Mouse (Mus musculus) neural tube, embryonic 15.5 days (tissue): ENCODE results near the gene Dnaaf2. TPM values are rescaled to one million over a fixed set of nuclear protein-coding genes. Genes with fewer than 3 reads are reported as not detected.

Experiments
- ATAC-seq: fragments of 200-750 bp; cut with Nextera tagmentation; 2 replicates; pipeline ENCODE4 v1.8.0; 2017; ENCODE audit warnings: mild to moderate bottlenecking, moderate TSS enrichment, moderate library complexity; ENCODE audit not compliant: low FRiP score
- H3K27ac ChIP-seq: fragments of 300-500 bp; sonication (generic); replicated peaks from 2 replicates; pipeline ENCODE4 v1.5.1; 2015; ENCODE audit warnings: mild to moderate bottlenecking, inconsistent platforms
- H3K27me3 ChIP-seq: fragments of 300-500 bp; sonication (generic); replicated peaks from 2 replicates; pipeline ENCODE4 v1.6.1; 2015; ENCODE audit warnings: inconsistent platforms
- H3K36me3 ChIP-seq: fragments of 300-500 bp; sonication (generic); 2 replicates; pipeline ENCODE4 v1.6.1; 2015; ENCODE audit warnings: inconsistent platforms
- H3K4me1 ChIP-seq: fragments of 300-500 bp; sonication (generic); 2 replicates; pipeline ENCODE4 v1.6.1; 2015; ENCODE audit warnings: inconsistent platforms
- H3K4me2 ChIP-seq: fragments of 300-500 bp; sonication (generic); 2 replicates; pipeline ENCODE4 v1.6.1; 2015; ENCODE audit warnings: inconsistent platforms, mild to moderate bottlenecking, moderate library complexity
- H3K4me3 ChIP-seq: fragments of 300-500 bp; sonication (generic); replicated peaks from 2 replicates; pipeline ENCODE4 v1.5.1; 2015; ENCODE audit warnings: mild to moderate bottlenecking, inconsistent platforms
- H3K9ac ChIP-seq: fragments of 300-500 bp; sonication (generic); replicated peaks from 2 replicates; pipeline ENCODE4 v1.6.1; 2015; ENCODE audit warnings: mild to moderate bottlenecking, inconsistent platforms
- H3K9me3 ChIP-seq: fragments of 300-500 bp; sonication (generic); replicated peaks from 2 replicates; pipeline ENCODE4 v1.6.1; 2016; ENCODE audit warnings: inconsistent platforms
- WGBS: fragments of 180-500 bp; shearing (Covaris S2); methylation state at CpG from one replicate; pipeline ENCODE4 v1.1.7; 2015; ENCODE audit warnings: mixed read lengths; 5-methylcytosine and 5-hydroxymethylcytosine counted together
- polyA plus RNA-seq: library from polyadenylated mRNA; unstranded; fragments of >200 nt; fragmentation: Nextera tagmentation; extraction: Ambion mirVana; gene quantifications from 2 replicates; pipeline ENCODE4 v1.2.1, GENCODE M21; 2015

The Dnaaf2 gene
- polyA plus RNA-seq, 1 experiment from 2014 or later, result 7.7 TPM

DNA sequence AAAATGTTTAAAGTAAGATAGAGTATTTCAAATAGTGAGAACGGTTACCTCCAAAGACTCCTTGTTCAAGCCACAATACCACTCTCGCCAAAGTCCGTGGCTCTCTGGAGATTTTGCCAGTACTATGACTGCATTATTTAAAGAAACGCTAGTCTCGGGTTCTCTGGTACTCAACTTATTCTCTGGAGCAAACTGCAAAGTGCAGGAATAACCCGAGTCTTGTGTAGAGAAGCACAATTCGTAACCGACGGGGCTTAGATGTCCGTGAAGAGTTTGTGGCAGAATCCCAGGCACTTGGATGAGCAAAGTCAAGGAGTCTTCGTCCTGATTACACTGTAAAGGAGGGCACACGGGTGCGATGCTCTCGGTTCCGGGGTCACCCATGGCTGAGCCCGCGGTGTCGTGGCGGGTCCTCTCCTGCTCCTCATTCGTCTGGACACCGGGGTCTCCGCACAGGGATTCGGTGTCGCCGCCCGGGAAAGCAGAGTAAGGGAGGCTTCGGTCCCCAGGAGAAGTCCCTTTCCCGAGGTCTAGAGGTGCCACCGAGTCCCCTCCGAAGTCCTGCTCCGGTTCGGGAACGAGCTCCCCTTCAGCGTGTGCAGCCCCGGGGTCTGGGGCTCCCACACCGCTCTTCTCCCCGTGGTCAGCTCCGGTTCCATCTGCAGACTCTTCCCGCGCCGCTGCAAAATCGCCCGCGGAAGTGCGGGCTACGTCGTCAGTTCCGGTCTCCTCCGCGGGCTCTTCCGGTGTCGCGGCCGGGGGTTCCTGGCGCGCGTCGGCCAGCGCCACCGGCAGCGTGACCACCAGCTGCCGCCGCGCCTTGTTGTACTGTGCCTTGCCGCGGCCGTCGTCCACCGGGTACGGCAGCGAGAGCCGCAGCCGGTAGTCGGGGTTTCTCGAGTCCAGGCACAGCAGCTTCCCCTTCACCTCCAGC is 1.5 kb downstream of the Dnaaf2 start, which contains the start of gene Gm49383:
Gene Gm49383, minus strand, starts transcription at position 661 of the 934 bp plus-strand sequence.
- peak within 1 kb of the TSS; percentile 96 for H3K4me3 ChIP-seq
- H3K27me3 ChIP-seq, result no peaks in the 10 kb centered on the region
- peaks cover 31% of the 10 kb centered on the region for H3K4me1 ChIP-seq
- peak within 1 kb of the TSS; percentile 95 for H3K27ac ChIP-seq
- H3K4me2 ChIP-seq, result peak within 1 kb of the TSS; percentile 95
- ATAC-seq, result peak; percentile 87
- H3K36me3 ChIP-seq, result peaks cover 14% of the 10 kb centered on the region; the same call in 1 of the 2 replicates
- under 1% methylated on average over 75 of the region's 75 CpGs for WGBS
- H3K9ac ChIP-seq, result peak within 1 kb of the TSS; percentile 85
- no peaks in the 10 kb centered on the region for H3K9me3 ChIP-seq

DNA sequence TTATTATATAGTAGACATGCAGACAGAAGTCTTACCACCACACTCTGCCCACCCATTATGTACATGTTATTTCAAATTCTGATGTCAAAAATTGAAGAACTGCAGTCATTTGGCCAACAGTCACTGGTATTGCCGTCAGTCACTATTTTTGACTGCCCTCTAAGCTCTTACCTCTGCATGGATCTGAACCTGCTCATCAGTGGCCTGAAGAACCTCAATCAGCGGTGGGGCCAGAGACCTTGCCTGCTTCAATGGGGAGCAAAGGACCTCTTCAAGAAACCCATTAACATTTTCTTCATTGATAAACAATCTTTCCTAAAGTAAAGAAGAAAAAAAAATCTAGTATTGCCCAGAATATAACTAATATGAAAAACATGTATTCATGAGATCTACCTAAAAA is 5.6 kb downstream of the Dnaaf2 start:
- no peak overlapping the region for H3K4me3 ChIP-seq
- no peak overlapping the region for H3K27ac ChIP-seq
- H3K9me3 ChIP-seq, result no peaks in the 10 kb centered on the region
- H3K36me3 ChIP-seq, result peaks cover 15% of the 10 kb centered on the region
- H3K4me1 ChIP-seq, result peaks cover 16% of the 10 kb centered on the region
- no peak overlapping the region for H3K4me2 ChIP-seq
- H3K27me3 ChIP-seq, result no peaks in the 10 kb centered on the region
- ATAC-seq, result no peak
- WGBS, result 97% methylated on average over 2 of the region's 2 CpGs
- H3K9ac ChIP-seq, result no peak overlapping the region

DNA sequence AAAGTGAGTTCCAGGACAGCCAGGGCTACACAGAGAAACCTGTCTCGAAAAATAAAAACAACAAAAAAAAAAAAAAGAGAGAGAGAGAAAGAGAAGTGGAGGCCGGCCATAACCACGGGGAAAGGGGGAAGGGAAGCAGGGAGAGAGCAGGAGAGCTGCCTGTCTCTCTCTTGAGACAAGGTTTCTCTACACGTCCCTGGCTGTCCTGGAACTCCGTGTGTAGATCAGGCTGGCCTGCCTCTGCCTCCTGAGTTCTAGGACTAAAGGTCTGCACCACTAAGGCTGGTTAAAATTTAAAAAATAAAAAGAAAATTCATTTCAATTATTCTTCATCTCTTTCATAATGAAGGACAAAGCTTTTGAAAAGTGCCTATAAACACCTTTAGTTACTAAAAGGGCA is 6.8 kb downstream of the Dnaaf2 start:
- no peak overlapping the region for H3K4me2 ChIP-seq
- H3K36me3 ChIP-seq, result peaks cover 15% of the 10 kb centered on the region
- H3K9me3 ChIP-seq, result no peaks in the 10 kb centered on the region
- H3K27me3 ChIP-seq, result no peaks in the 10 kb centered on the region
- ATAC-seq, result no peak
- H3K9ac ChIP-seq, result no peak overlapping the region
- H3K27ac ChIP-seq, result no peak overlapping the region
- H3K4me1 ChIP-seq, result peaks cover 24% of the 10 kb centered on the region
- no peak overlapping the region for H3K4me3 ChIP-seq
- 93% methylated on average over 5 of the region's 5 CpGs for WGBS

DNA sequence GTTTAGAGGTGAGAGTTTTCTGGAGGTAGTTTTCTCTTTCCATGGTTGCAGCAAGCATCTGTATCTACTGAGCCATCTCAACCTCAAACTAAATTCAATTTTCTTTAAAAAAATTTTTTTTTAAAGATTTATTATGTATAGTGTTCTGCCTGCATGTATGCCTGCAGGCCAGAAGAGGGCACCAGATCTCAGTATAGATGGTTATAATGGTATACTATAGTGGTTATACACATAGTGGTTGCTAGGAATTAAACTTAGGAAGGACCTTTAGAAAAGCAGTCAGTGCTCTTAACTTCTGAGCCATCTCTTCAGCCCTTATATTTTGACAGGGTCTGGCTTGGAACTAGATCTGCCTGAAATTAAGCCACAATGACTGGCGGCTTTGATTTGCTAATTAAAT is 7.7 kb downstream of the Dnaaf2 start:
- Histone ChIP-seq H3K4me2 (no peak overlapping the region), H3K36me3 (peaks cover 15% of the 10 kb centered on the region), H3K4me3 (no peak overlapping the region), H3K27me3 (no peaks in the 10 kb centered on the region), H3K9ac (no peak overlapping the region), H3K4me1 (peaks cover 18% of the 10 kb centered on the region), H3K9me3 (no peaks in the 10 kb centered on the region), H3K27ac (no peak overlapping the region)
- ATAC-seq, result no peak
- 100% methylated on average over 1 of the region's 1 CpGs for WGBS

DNA sequence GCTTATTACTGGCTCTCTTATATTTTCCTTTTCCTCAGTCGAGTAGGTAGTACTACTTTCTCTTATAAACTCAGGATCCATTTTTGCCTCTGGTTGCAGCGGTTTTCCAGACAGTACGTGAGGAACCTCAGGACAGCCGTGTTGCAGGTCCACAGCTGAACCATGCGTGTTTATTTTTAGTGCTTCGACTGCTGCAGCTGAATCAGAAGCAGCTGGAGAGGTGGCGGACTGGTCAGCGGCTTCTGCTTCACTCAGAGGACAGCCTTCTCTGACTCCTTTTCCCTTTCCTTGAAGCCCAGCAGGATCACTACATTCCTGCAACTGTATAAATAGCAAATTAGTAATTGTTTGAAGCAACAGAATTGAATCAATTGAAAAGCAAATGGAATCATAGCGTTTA is 8.2 kb downstream of the Dnaaf2 start:
- Histone ChIP-seq H3K27ac (no peak overlapping the region), H3K4me1 (peaks cover 20% of the 10 kb centered on the region), H3K27me3 (no peaks in the 10 kb centered on the region), H3K4me3 (no peak overlapping the region), H3K9ac (no peak overlapping the region), H3K9me3 (no peaks in the 10 kb centered on the region), H3K4me2 (no peak overlapping the region), H3K36me3 (peaks cover 15% of the 10 kb centered on the region)
- 92% methylated on average over 9 of the region's 9 CpGs for WGBS
- no peak for ATAC-seq

DNA sequence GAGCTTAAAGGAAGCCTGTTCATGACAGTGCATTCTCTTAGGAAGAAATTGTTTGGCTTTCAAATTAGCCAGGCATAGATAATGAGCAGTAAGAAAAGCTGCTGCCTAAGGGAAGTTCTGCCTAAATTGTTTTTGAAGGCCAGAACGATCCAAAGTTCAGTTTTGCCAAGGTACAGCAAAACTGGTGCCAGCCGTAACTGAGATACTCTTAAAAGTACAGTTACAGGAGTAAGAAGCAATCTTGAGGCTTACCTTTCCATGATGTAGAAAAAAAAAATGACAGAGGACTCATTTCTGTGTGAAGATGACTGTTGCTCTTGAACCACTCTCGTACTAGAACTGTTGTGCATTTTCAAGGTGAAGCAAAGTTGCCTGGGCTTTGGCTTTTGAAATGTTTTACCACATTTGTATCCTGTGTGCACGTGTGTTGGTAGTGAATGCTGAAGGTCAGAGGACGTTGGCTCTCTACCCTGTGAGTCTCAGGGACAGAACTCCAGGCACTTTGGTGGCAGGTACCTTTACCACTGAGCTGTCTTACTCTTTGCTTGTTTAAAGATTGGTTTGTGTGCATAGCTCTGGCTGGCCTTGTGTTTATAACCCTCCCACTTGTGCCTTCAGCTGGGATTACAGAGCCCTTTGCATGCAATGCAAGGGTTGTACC is 11.3 kb downstream of the Dnaaf2 start:
- H3K9ac ChIP-seq, result no peak overlapping the region; the same call in 1 of the 2 replicates
- no peak overlapping the region for H3K27ac ChIP-seq
- 69% methylated on average over 5 of the region's 5 CpGs for WGBS
- H3K4me2 ChIP-seq, result peak overlapping the region; percentile 13; the same call in 1 of the 2 replicates
- H3K4me3 ChIP-seq, result no peak overlapping the region
- H3K36me3 ChIP-seq, result peaks cover 18% of the 10 kb centered on the region
- H3K9me3 ChIP-seq, result no peaks in the 10 kb centered on the region
- peaks cover 30% of the 10 kb centered on the region for H3K4me1 ChIP-seq
- ATAC-seq, result no peak
- H3K27me3 ChIP-seq, result no peaks in the 10 kb centered on the region

DNA sequence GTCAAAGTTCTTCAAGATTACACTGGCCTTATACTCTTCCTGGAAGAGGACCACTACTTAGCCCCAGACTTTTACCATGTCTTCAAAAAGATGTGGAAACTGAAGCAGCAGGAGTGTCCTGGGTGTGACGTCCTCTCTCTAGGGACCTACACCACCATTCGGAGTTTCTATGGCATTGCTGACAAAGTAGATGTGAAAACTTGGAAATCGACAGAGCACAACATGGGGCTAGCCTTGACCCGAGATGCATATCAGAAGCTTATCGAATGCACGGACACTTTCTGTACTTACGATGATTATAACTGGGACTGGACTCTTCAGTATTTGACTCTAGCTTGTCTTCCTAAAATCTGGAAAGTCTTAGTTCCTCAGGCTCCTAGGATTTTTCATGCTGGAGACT is 12.9 kb downstream of the Dnaaf2 start:
- Histone ChIP-seq H3K36me3 (peaks cover 22% of the 10 kb centered on the region), H3K4me3 (peak overlapping the region; percentile 93), H3K27me3 (no peaks in the 10 kb centered on the region), H3K9ac (peak overlapping the region; percentile 89), H3K4me1 (peaks cover 30% of the 10 kb centered on the region), H3K4me2 (peak overlapping the region; percentile 75), H3K27ac (peak overlapping the region; percentile 94; the same call in 1 of the 2 replicates), H3K9me3 (no peaks in the 10 kb centered on the region)
- ATAC-seq, result no peak
- 77% methylated on average over 7 of the region's 7 CpGs for WGBS

DNA sequence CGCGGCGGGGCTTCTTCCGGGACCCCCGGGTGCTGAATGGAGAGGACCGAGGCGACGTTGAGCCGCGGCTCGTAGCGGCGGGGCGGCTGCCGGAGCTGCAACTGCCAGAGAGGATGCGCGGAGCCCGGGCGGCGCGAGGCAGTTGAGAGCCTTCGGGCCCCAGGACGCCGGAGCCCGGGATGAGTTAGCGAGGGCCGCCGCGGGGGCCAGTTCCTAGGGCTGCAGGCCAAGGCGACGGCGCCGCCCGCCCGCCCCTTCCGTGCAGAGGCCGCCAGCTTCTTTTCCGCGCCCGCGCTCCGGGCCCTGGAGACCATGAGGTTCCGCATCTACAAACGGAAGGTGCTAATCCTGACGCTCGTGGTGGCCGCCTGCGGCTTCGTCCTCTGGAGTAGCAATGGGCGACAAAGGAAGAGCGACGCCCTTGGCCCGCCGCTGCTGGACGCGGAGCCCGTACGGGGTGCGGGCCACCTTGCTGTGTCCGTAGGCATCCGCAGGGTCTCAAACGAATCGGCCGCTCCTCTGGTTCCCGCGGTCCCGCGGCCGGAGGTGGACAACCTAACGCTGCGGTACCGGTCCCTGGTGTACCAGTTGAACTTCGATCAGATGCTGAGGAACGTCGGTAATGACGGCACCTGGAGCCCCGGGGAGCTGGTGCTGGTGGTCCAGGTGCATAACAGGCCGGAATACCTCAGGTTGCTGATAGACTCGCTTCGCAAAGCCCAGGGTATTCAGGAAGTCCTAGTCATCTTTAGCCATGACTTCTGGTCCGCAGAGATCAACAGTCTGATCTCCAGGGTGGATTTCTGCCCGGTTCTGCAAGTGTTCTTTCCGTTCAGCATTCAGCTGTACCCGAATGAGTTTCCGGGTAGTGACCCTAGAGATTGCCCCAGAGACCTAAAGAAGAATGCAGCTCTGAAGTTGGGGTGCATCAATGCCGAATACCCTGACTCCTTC is 13.6 kb downstream of the Dnaaf2 start:
- Histone ChIP-seq H3K4me1 (peaks cover 30% of the 10 kb centered on the region), H3K4me3 (peak overlapping the region; percentile 93), H3K27ac (peak overlapping the region; percentile 94), H3K9me3 (no peaks in the 10 kb centered on the region), H3K4me2 (peak overlapping the region; percentile 75), H3K9ac (peak overlapping the region; percentile 89), H3K36me3 (peaks cover 20% of the 10 kb centered on the region), H3K27me3 (no peaks in the 10 kb centered on the region)
- ATAC-seq, result peak; percentile 73
- 2% methylated on average over 76 of the region's 86 CpGs for WGBS

DNA sequence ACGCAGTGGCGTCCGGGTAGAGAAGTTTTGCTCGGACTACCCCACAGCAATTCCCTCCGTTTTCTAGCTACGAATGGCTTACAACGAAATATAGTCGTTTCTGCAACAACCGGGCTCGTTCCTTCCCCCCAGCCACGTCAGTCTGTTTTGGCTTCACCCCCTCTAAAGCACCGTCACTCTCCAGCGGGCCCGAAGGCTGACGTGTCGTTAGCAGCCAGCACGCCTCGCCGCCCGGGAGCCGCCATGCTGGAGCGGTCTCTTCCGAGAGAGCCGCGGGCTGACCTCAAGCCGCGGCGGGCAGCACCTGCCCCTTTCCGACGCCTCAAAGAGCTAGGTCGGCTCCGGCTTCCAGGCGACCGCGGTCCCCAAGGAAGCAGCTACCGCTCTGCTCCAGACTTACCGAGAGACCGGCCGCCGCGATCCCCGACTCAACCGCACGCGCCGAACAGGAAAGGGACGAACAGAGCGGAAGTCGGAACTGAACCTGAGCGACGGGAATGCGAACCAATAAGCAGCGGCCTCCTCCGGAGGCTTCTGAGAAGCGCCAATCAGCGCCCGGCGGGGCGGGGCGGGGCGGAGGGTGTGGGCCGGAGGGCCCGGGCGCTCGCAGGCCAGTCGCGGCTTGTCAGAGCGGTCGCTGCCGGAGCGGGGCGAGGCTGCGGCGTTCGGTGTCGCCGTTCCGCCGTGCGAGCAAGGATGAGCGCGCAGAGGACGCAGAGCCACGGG is 14.5 kb downstream of the Dnaaf2 start, which contains the start of the genes Rpl36al and Mgat2:
Gene Rpl36al, minus strand, starts transcription at position 501 of the 726 bp plus-strand sequence.
Gene Mgat2, plus strand, starts transcription at position 575 of the 726 bp plus-strand sequence.
- H3K36me3 ChIP-seq, result peaks cover 14% of the 10 kb centered on the region
- peak within 1 kb of the TSS; percentile 94 for H3K27ac ChIP-seq
- no peaks in the 10 kb centered on the region for H3K27me3 ChIP-seq
- peaks cover 30% of the 10 kb centered on the region for H3K4me1 ChIP-seq
- ATAC-seq, result peak; percentile 99
- peak within 1 kb of the TSS; percentile 93 for H3K4me3 ChIP-seq
- no peaks in the 10 kb centered on the region for H3K9me3 ChIP-seq
- peak within 1 kb of the TSS; percentile 89 for H3K9ac ChIP-seq
- under 1% methylated on average over 84 of the region's 84 CpGs for WGBS
- peak within 1 kb of the TSS; percentile 75 for H3K4me2 ChIP-seq

DNA sequence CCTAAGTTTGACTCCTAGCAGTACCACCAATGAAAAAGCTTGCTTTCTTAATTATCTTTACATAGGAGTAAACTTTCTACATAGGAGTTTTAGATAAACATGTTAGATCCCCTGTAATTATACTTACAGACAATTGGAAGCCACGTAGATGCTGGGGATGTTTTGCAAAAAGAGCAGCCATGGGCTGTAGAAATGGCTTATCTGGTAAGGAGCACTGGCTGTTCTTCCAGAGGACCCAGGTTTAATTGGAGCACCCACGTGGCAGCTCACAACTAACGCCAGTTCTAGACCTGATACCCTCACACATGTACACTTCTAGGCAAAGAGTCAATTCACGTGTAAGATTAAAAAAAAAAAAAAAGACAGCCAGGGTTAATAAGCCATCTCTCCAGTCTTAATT is 16.4 kb downstream of the Dnaaf2 start:
- peaks cover 8% of the 10 kb centered on the region for H3K36me3 ChIP-seq
- no peaks in the 10 kb centered on the region for H3K9me3 ChIP-seq
- H3K4me3 ChIP-seq, result no peak overlapping the region
- no peak overlapping the region for H3K27ac ChIP-seq
- 90% methylated on average over 4 of the region's 4 CpGs for WGBS
- H3K4me1 ChIP-seq, result peaks cover 20% of the 10 kb centered on the region
- no peak for ATAC-seq
- no peak overlapping the region for H3K4me2 ChIP-seq
- no peaks in the 10 kb centered on the region for H3K27me3 ChIP-seq
- H3K9ac ChIP-seq, result no peak overlapping the region
